8 mouse cellular contexts compared by ENCODE assay signal in the genomic region with DNA sequence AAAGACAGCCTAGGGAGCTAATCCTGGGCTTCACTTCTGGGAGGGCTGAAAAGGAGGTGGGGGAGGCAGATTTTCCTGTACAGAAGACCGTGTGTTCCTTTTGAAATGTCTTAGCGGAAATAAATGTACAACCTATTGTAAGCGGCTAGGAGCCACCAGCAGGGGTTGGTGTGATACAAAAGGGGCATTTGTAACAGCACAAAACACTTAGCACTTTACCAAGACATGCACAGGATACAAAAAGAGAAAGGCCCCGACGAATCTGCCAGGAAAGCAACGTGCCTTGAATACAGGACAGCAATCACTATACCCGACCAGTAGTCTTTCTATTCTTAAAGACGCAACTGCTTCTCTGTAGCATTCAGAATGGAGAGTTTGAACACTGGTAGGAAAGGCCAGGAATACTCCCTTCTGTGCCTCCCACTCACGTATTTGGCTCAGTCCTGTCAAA.
DNase-seq lines count a peak whose midpoint lies in the region; ATAC-seq lines count a peak whose summit lies in the region.
"Had no signal": no experiment of that assay in that cellular context is flagged by ENCODE, and none has a peak within 500 bp of the region (broad histone marks: within the 10 kb centered on the region; RNA-seq: fewer than 3 reads in every experiment).

No protein-coding gene starts in this region.

- H3K4me2 ChIP-seq in neural tube, embryonic 15.5 days = no peak overlapping the region

- peak; percentile 70 for DNase-seq in embryo, embryonic 11 days
- DNase-seq in left cerebral cortex, adult 18-20 months (ENCODE audit: low spot score in 2 of 2) = peak; percentile 9 to 33
- DNase-seq in adrenal gland, postnatal 25 days = no peak
- no peak for DNase-seq in spleen, adult 18-20 months
- DNase-seq: liver, postnatal 0 days had no signal

- no peak overlapping the region for H3K4me3 ChIP-seq in neural tube, embryonic 15.5 days (replicated peaks)

- 11% methylated on average over 9 of the region's 9 CpGs for WGBS in neural tube, embryonic 15.5 days

- no peaks in the 10 kb centered on the region for H3K9me3 ChIP-seq in neural tube, embryonic 15.5 days (replicated peaks)

- ATAC-seq in frontal cortex, adult (ENCODE audit: low TSS enrichment) = peak; percentile 55
- ATAC-seq in neural tube, embryonic 15.5 days (ENCODE audit: low FRiP score) = peak; percentile 83
- ATAC-seq in CD4-positive, CD25-positive, alpha-beta regulatory T cell, adult 4 months = no peak
- ATAC-seq: liver, postnatal 0 days had no signal

- H3K4me1 ChIP-seq in neural tube, embryonic 15.5 days = peaks cover 7% of the 10 kb centered on the region

- H3K27ac ChIP-seq in neural tube, embryonic 15.5 days (replicated peaks) = no peak overlapping the region

- H3K27me3 ChIP-seq in neural tube, embryonic 15.5 days (replicated peaks) = peaks cover 7% of the 10 kb centered on the region

- H3K9ac ChIP-seq in neural tube, embryonic 15.5 days (replicated peaks) = no peak overlapping the region
- H3K9ac ChIP-seq: liver, postnatal 0 days had no signal

- H3K36me3 ChIP-seq in neural tube, embryonic 15.5 days = no peaks in the 10 kb centered on the region

Comparison
In these comparisons a context has a peak if more than half of its experiments do, and no peak if none do; other contexts are left out.
1. DNase-seq: peak in embryo, embryonic 11 days (single experiment) and left cerebral cortex, adult 18-20 months (2 of 2); none in adrenal gland, postnatal 25 days (single experiment) and spleen, adult 18-20 months (0 of 2).